Mouse (Mus musculus) E14TG2a.4 (cell line): ENCODE data around the gene Atp2b2.

Experiments used
- CTCF ChIP-seq: conservative IDR thresholded peaks from 2 replicates; pipeline ENCODE4 v1.5.1; 2014; ENCODE audit warnings: low read length
- POU5F1 ChIP-seq: IDR thresholded peaks from 2 replicates; pipeline ENCODE4 v1.6.1; 2014; ENCODE audit warnings: low read length, borderline replicate concordance

DNA sequence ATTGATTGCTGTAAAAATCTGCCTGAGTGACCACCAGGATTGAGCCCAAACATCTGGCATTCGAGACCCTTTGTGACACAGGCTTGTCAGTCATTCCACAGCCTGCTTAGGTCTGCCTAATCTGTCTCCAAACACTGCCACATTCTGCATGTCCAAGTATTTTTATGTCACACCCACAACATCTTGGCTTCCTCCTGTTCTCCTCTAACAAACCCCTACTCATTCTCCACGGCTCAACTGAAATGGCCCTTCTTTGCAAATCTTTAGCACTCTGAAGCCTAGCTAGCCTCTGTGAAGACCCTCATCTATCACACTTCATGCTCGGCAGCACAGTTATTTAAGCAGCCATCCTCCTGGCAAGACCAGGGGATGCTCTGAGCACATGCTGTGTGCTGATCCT lies 72.7 kb downstream of the Atp2b2 start:
- no peak for TF ChIP-seq POU5F1
- no peak for TF ChIP-seq CTCF
